Mouse (Mus musculus): ENCODE data around the gene Crybb3. TPM values are rescaled to one million over a fixed set of nuclear protein-coding genes. Genes with fewer than 3 reads are reported as not detected.

Crybb3 gene
- polyA plus RNA-seq, 1 experiment from 2014 or later: 2.1 TPM

DNA sequence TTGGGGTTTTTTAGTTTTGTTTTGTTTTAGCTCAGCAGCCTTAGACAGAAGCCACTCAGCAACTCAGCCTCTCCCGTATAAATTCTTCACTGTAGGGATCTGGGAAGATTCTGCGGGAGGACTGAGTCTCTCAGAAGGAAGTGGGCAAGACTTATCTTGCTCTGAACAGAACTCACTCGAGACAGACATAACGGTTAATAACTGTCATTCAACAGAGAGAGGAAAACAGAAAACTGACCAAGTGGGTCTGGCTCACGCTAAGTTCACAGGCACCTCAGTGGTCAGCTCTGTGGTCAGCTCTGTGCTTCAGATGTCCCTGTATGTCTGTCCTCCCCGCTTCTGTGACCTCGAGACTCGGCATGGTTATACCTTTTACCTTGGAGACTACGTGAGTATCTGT lies 37.9 kb upstream of the Crybb3 start:
- Histone ChIP-seq H3K4me1 (ENCODE audit: control insufficient read depth, insufficient read depth, low read length) (peaks cover 33% of the 10 kb centered on the region), H3K9ac (replicated peaks; ENCODE audit: low read depth, low read length) (no peak overlapping the region), H3K27ac (ENCODE audit: low read length) (0 out of 2 replicates have a peak overlapping the region, but pooled peaks have one; percentile 29), H3K4me3 (ENCODE audit: low read depth, low read length) (no peak overlapping the region), H3K27me3 (ENCODE audit: control insufficient read depth, insufficient read depth, low read length) (no peaks in the 10 kb centered on the region), H3K36me3 (ENCODE audit: control insufficient read depth, insufficient read depth, low read length) (no peaks in the 10 kb centered on the region), H3K4me2 (replicated peaks; ENCODE audit: low read depth, low read length) (no peak overlapping the region), H3K9me3 (ENCODE audit: control insufficient read depth, low read depth, low read length) (no peaks in the 10 kb centered on the region)
- ATAC-seq (ENCODE audit: insufficient number of reproducible peaks, insufficient read depth, low FRiP score, low read depth): no peak
- 68% methylated on average over 9 of the region's 9 CpGs for WGBS

DNA sequence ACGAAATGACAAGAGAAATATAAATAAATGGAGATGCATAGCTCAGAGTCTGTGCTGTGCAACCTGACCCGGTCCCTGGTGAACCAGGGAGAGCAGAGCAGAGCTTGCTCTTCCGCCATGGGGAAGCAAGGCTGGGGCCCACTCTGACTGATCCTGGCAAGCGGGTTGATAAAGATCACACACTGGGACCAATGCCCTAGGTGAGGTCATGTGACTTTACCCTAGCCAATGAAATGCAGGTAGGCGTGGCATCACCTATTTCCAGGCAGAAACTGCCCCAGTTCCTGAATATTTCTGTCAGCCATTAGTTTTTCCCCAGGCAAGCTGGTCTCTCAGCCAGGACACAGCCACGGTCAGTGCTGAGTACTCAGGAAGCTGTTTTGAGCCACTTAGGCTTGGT lies 37.3 kb upstream of the Crybb3 start:
- H3K36me3 ChIP-seq (ENCODE audit: control insufficient read depth, insufficient read depth, low read length): no peaks in the 10 kb centered on the region
- H3K4me1 ChIP-seq (ENCODE audit: control insufficient read depth, insufficient read depth, low read length): peaks cover 37% of the 10 kb centered on the region
- no peak overlapping the region for H3K4me3 ChIP-seq (ENCODE audit: low read depth, low read length)
- no peaks in the 10 kb centered on the region for H3K9me3 ChIP-seq (ENCODE audit: control insufficient read depth, low read depth, low read length)
- H3K27me3 ChIP-seq (ENCODE audit: control insufficient read depth, insufficient read depth, low read length): no peaks in the 10 kb centered on the region
- no peak overlapping the region for H3K9ac ChIP-seq (replicated peaks; ENCODE audit: low read depth, low read length)
- peak; percentile 48; the same call in 1 of the 2 replicates for ATAC-seq (ENCODE audit: insufficient number of reproducible peaks, insufficient read depth, low FRiP score, low read depth)
- H3K27ac ChIP-seq (ENCODE audit: low read length): 0 out of 2 replicates have a peak overlapping the region, but pooled peaks have one; percentile 29
- WGBS: 38% methylated on average over 6 of the region's 6 CpGs
- no peak overlapping the region for H3K4me2 ChIP-seq (replicated peaks; ENCODE audit: low read depth, low read length)

DNA sequence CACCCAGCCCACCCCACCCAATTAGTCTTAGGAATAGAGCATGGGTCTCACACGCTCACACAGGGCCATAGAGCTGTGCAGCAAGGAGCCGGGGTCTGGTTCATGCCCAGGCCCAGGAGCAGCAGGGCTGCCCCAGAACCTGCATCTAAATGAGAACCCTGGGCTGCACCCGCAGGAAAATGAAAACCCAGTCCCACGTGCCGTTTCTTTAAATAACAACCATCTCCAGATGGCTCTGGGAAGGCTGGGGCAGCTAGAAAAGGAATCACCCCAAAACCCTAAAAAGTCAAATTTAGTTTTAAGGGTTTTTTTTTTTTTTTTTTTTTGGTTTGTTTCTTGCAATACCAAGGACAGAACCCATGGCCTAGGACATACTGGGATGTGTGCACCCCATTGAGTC lies 36.0 kb upstream of the Crybb3 start:
- Histone ChIP-seq H3K4me1 (ENCODE audit: control insufficient read depth, insufficient read depth, low read length) (peaks cover 41% of the 10 kb centered on the region), H3K4me3 (ENCODE audit: low read depth, low read length) (no peak overlapping the region), H3K9ac (replicated peaks; ENCODE audit: low read depth, low read length) (no peak overlapping the region), H3K4me2 (replicated peaks; ENCODE audit: low read depth, low read length) (no peak overlapping the region), H3K27me3 (ENCODE audit: control insufficient read depth, insufficient read depth, low read length) (no peaks in the 10 kb centered on the region), H3K27ac (ENCODE audit: low read length) (no peak overlapping the region), H3K9me3 (ENCODE audit: control insufficient read depth, low read depth, low read length) (no peaks in the 10 kb centered on the region), H3K36me3 (ENCODE audit: control insufficient read depth, insufficient read depth, low read length) (no peaks in the 10 kb centered on the region)
- ATAC-seq (ENCODE audit: insufficient number of reproducible peaks, insufficient read depth, low FRiP score, low read depth): no peak
- 88% methylated on average over 5 of the region's 5 CpGs for WGBS

DNA sequence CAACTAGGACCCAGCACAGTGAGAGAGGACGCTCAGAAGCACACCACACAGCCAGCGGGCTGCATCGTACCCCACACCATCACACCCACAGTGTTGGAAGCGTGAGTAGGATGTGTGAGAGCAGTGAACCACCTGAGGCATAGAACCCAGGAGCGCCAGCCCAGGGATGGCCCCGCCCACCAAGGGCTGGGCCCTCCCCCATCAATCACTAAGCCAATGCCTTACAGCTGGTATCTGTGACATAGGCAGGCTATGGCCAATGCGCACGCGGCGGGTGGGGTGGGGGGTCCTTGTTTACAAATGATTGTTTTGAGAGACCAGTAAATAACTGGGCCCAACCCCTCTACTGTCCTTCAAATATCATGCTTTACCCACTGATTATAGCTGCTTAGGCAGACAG lies 34.5 kb upstream of the Crybb3 start:
- H3K27ac ChIP-seq (ENCODE audit: low read length): no peak overlapping the region
- peaks cover 35% of the 10 kb centered on the region for H3K4me1 ChIP-seq (ENCODE audit: control insufficient read depth, insufficient read depth, low read length)
- no peaks in the 10 kb centered on the region for H3K9me3 ChIP-seq (ENCODE audit: control insufficient read depth, low read depth, low read length)
- H3K27me3 ChIP-seq (ENCODE audit: control insufficient read depth, insufficient read depth, low read length): no peaks in the 10 kb centered on the region
- no peak overlapping the region for H3K9ac ChIP-seq (replicated peaks; ENCODE audit: low read depth, low read length)
- H3K4me2 ChIP-seq (replicated peaks; ENCODE audit: low read depth, low read length): no peak overlapping the region
- 59% methylated on average over 10 of the region's 10 CpGs for WGBS
- no peaks in the 10 kb centered on the region for H3K36me3 ChIP-seq (ENCODE audit: control insufficient read depth, insufficient read depth, low read length)
- no peak for ATAC-seq (ENCODE audit: insufficient number of reproducible peaks, insufficient read depth, low FRiP score, low read depth)
- no peak overlapping the region for H3K4me3 ChIP-seq (ENCODE audit: low read depth, low read length)

DNA sequence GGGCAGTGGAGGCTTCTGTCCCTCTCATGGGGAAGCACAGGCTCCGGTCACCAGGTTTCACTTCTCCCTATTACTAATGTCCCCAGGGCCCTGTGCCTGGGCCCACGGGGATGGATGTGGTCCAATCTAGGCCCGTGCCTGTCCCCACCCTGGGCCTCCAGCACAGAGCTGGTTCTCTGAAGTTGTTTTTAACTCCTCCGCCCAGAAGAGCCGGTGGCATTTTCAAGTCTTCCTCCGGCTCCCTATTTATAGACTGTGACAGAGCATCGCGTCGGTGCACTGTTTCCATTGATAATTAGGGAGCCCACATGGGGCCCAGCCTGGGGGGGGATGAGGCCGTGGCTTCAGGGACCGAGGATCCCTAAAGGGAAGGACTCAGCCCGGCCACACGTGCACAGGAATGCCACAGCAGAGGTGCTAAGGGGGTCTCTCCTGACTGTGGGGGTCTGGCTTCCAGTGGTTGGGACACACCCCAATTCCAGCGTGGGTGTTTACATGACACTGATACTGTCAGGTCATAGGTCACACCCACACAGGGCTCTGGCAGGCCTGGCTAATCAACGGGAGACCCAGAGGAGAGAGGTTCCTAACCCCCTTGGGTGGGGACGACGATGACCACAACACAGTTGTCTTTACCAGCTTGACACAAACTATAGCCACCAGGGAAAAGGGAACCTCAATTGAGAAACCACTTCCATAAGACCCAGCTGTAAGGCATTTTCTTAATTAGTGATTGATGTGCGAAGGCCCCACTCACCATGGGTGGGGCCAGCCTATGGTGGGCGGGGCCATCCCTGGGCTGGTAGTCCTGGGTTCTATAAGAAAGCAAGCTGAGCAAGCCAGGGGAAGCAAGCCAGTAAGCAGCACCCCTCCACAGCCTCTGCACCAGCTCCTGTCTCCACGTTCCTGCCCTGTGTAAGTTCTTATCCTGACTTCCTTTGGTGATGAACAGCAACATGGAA lies 33.2 kb upstream of the Crybb3 start:
- Histone ChIP-seq H3K4me3 (ENCODE audit: low read depth, low read length) (no peak overlapping the region), H3K4me2 (replicated peaks; ENCODE audit: low read depth, low read length) (no peak overlapping the region), H3K27me3 (ENCODE audit: control insufficient read depth, insufficient read depth, low read length) (no peaks in the 10 kb centered on the region), H3K9ac (replicated peaks; ENCODE audit: low read depth, low read length) (no peak overlapping the region), H3K9me3 (ENCODE audit: control insufficient read depth, low read depth, low read length) (no peaks in the 10 kb centered on the region), H3K36me3 (ENCODE audit: control insufficient read depth, insufficient read depth, low read length) (no peaks in the 10 kb centered on the region), H3K4me1 (ENCODE audit: control insufficient read depth, insufficient read depth, low read length) (peaks cover 28% of the 10 kb centered on the region), H3K27ac (ENCODE audit: low read length) (peak overlapping the region; percentile 61)
- 43% methylated on average over 20 of the region's 20 CpGs for WGBS
- ATAC-seq (ENCODE audit: insufficient number of reproducible peaks, insufficient read depth, low FRiP score, low read depth): no peak

DNA sequence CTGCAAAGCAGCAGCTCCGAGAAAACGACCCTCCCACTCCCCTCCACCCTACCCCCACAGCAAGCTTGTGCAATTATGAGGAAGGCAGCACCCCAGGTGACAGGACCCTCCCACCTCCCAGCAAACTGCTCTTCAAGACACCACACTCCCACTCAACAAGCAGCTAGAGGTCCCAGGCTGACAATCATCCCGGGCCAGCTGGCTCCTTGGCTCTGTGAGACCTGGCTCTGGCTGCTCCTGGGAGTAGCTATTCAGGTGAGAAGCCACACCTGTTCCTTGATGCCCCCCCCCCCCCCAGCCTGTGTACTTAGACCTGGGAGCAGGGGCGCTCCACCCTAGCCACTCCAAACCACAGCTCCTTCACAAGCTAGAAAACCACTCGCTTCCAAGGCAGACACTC lies 31.7 kb upstream of the Crybb3 start:
- ATAC-seq (ENCODE audit: insufficient number of reproducible peaks, insufficient read depth, low FRiP score, low read depth): peak; percentile 72
- Histone ChIP-seq H3K9ac (replicated peaks; ENCODE audit: low read depth, low read length) (no peak overlapping the region; the same call in 1 of the 2 replicates), H3K27me3 (ENCODE audit: control insufficient read depth, insufficient read depth, low read length) (no peaks in the 10 kb centered on the region), H3K4me3 (ENCODE audit: low read depth, low read length) (no peak overlapping the region), H3K36me3 (ENCODE audit: control insufficient read depth, insufficient read depth, low read length) (no peaks in the 10 kb centered on the region), H3K27ac (ENCODE audit: low read length) (peak overlapping the region; percentile 64), H3K9me3 (ENCODE audit: control insufficient read depth, low read depth, low read length) (no peaks in the 10 kb centered on the region), H3K4me1 (ENCODE audit: control insufficient read depth, insufficient read depth, low read length) (peaks cover 24% of the 10 kb centered on the region), H3K4me2 (replicated peaks; ENCODE audit: low read depth, low read length) (0 out of 2 replicates have a peak overlapping the region, but pooled peaks have one; percentile 0)
- 29% methylated on average over 5 of the region's 5 CpGs for WGBS

DNA sequence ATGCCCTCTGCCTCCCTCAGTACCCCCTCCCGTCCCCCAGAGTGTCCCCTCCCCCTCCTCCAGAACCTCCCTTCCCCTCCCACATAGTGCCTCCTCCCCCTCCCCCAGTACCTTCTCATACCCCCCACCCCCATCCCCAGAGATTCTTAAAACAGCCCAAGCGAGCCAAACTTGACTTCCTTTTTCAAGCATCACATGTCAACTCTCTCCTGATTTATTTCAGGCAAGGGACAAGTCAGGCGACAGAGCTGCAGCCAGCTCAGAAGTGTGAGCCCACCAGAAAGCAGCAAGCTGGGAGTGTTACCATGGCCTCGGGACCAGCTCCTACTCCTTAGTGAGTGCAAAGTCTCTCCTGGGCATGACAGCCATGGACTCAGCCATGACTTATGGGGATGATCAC lies 30.0 kb upstream of the Crybb3 start:
- no peak overlapping the region for H3K9ac ChIP-seq (replicated peaks; ENCODE audit: low read depth, low read length)
- no peak for ATAC-seq (ENCODE audit: insufficient number of reproducible peaks, insufficient read depth, low FRiP score, low read depth)
- no peak overlapping the region for H3K27ac ChIP-seq (ENCODE audit: low read length)
- no peak overlapping the region for H3K4me2 ChIP-seq (replicated peaks; ENCODE audit: low read depth, low read length)
- H3K4me3 ChIP-seq (ENCODE audit: low read depth, low read length): no peak overlapping the region
- H3K27me3 ChIP-seq (ENCODE audit: control insufficient read depth, insufficient read depth, low read length): no peaks in the 10 kb centered on the region
- H3K9me3 ChIP-seq (ENCODE audit: control insufficient read depth, low read depth, low read length): no peaks in the 10 kb centered on the region
- no peaks in the 10 kb centered on the region for H3K36me3 ChIP-seq (ENCODE audit: control insufficient read depth, insufficient read depth, low read length)
- peaks cover 25% of the 10 kb centered on the region for H3K4me1 ChIP-seq (ENCODE audit: control insufficient read depth, insufficient read depth, low read length)
- WGBS: 14% methylated on average over 4 of the region's 4 CpGs

DNA sequence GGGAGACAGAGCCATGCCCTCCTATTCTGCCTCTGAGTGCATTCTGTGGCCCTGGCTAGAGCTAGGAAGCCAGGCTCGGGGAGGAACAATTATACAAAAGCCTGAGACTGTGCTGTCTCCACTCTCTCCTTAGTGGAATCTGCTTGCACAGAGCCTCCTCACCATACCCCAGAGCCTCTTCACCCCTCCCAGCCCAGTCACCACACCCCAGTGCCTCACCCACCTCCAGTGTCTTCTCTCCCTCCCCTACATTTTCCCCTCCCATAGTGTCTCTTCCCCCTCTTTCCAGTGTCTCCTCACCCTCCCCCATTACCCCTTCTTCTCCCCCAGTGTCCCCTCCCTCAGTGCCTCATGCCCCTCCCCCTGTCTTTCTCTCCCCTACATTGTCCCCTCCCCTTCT lies 29.5 kb upstream of the Crybb3 start:
- Histone ChIP-seq H3K4me3 (ENCODE audit: low read depth, low read length) (no peak overlapping the region), H3K36me3 (ENCODE audit: control insufficient read depth, insufficient read depth, low read length) (no peaks in the 10 kb centered on the region), H3K27me3 (ENCODE audit: control insufficient read depth, insufficient read depth, low read length) (no peaks in the 10 kb centered on the region), H3K9ac (replicated peaks; ENCODE audit: low read depth, low read length) (no peak overlapping the region), H3K9me3 (ENCODE audit: control insufficient read depth, low read depth, low read length) (no peaks in the 10 kb centered on the region), H3K4me1 (ENCODE audit: control insufficient read depth, insufficient read depth, low read length) (peaks cover 25% of the 10 kb centered on the region), H3K4me2 (replicated peaks; ENCODE audit: low read depth, low read length) (no peak overlapping the region), H3K27ac (ENCODE audit: low read length) (peak overlapping the region; percentile 52; the same call in 1 of the 2 replicates)
- WGBS: 13% methylated on average over 1 of the region's 1 CpGs
- no peak for ATAC-seq (ENCODE audit: insufficient number of reproducible peaks, insufficient read depth, low FRiP score, low read depth)

All from stomach, embryonic 14.5 days (tissue).